8 mouse cellular contexts compared by ENCODE assay signal in genomic region chr12:5793051-5793450, GRCm38 (mm10).
A peak's percentile ranks its signal among the peaks of the same experiment; 100 is the strongest.
DNase-seq lines count a peak whose midpoint lies in the region.
"Had no signal": no experiment of that assay in that cellular context is flagged by ENCODE, and none has a peak within 500 bp of the region (broad histone marks: within the 10 kb centered on the region; RNA-seq: fewer than 3 reads in every experiment).

No protein-coding gene starts in this region.

- peak; percentile 8 for DNase-seq in layer of hippocampus, adult 9-11 months
- DNase-seq in layer of hippocampus, adult 9-10 months (ENCODE audit: low spot score) = no peak
- peak; percentile 3 for DNase-seq in 3T3-L1 (ENCODE audit: low read depth, low spot score)
- peak; percentile 26 for DNase-seq in NIH3T3 (ENCODE audit: low read depth)
- DNase-seq in gastrocnemius, postnatal 4 days (ENCODE audit: low spot score in 2 of 2) = peak; percentile 31 to 62
- no peak for DNase-seq in embryo, embryonic 10 days (ENCODE audit: low spot score)
- DNase-seq in frontal cortex, postnatal 10 days (ENCODE audit: low spot score in 2 of 2) = no peak
- DNase-seq: thymus, postnatal 4 days had no signal

Comparison
In these comparisons a context has a peak if more than half of its experiments do, and no peak if none do; other contexts are left out.
1. DNase-seq: peak in layer of hippocampus, adult 9-11 months (single experiment), 3T3-L1 (single experiment), NIH3T3 (single experiment) and gastrocnemius, postnatal 4 days (2 of 2); none in layer of hippocampus, adult 9-10 months (single experiment), embryo, embryonic 10 days (single experiment) and frontal cortex, postnatal 10 days (0 of 2).